Mouse (Mus musculus) ES-Bruce4 (cell line): ENCODE data around the gene Lrrc52. TPM values are rescaled to one million over a fixed set of nuclear protein-coding genes. Genes with fewer than 3 reads are reported as not detected.

Source experiments
- H3K27ac ChIP-seq: 2 replicates; pipeline ENCODE4 v1.5.1; 2012; ENCODE audit warnings: low read length, inconsistent platforms; ENCODE audit not compliant: insufficient read depth
- H3K27me3 ChIP-seq: 2 replicates; pipeline ENCODE4 v1.6.1; 2012; ENCODE audit warnings: mild to moderate bottlenecking, low read length, inconsistent platforms; ENCODE audit not compliant: control insufficient read depth, poor library complexity, insufficient read depth, severe bottlenecking
- H3K36me3 ChIP-seq: 2 replicates; pipeline ENCODE4 v1.6.1; 2012; ENCODE audit warnings: inconsistent platforms, mild to moderate bottlenecking, low read length, moderate library complexity; ENCODE audit not compliant: control insufficient read depth, poor library complexity, insufficient read depth, severe bottlenecking
- H3K4me1 ChIP-seq: one replicate; pipeline ENCODE4 v1.8.1; 2011; ENCODE audit warnings: low read length; ENCODE audit not compliant: control insufficient read depth, insufficient read depth
- H3K4me3 ChIP-seq: 2 replicates; pipeline ENCODE4 v1.5.1; 2011; ENCODE audit warnings: low read depth, mild to moderate bottlenecking, low read length
- H3K9ac ChIP-seq: 2 replicates; pipeline ENCODE4 v1.6.1; 2012; ENCODE audit warnings: low read depth, mild to moderate bottlenecking, inconsistent platforms; ENCODE audit not compliant: poor library complexity, severe bottlenecking
- H3K9me3 ChIP-seq: replicated peaks from 2 replicates; pipeline ENCODE4 v1.6.1; 2012; ENCODE audit warnings: mild to moderate bottlenecking, low read length, inconsistent platforms; ENCODE audit not compliant: control insufficient read depth, poor library complexity, insufficient read depth, severe bottlenecking
- CTCF ChIP-seq: IDR thresholded peaks from one replicate; pipeline ENCODE4 v1.8.1; 2011; ENCODE audit warnings: low read depth, low read length
- EP300 ChIP-seq: IDR thresholded peaks from 2 replicates; pipeline ENCODE4 v1.6.1; 2011; ENCODE audit warnings: low read depth, low read length; ENCODE audit not compliant: insufficient read depth
- POLR2A ChIP-seq: IDR thresholded peaks from one replicate; pipeline ENCODE4 v1.8.1; 2011; ENCODE audit warnings: low read length; ENCODE audit not compliant: insufficient read depth
- polyA plus RNA-seq: library from polyadenylated mRNA; stranded (reverse); fragments of >200 nt; gene quantifications from 2 replicates; pipeline ENCODE4 v1.2.4, GENCODE M21; 2011; ENCODE audit warnings: low read depth; ENCODE audit not compliant: missing spikeins, insufficient read depth, insufficient read length

Lrrc52 gene
- polyA plus RNA-seq, 1 experiment = not detected

DNA sequence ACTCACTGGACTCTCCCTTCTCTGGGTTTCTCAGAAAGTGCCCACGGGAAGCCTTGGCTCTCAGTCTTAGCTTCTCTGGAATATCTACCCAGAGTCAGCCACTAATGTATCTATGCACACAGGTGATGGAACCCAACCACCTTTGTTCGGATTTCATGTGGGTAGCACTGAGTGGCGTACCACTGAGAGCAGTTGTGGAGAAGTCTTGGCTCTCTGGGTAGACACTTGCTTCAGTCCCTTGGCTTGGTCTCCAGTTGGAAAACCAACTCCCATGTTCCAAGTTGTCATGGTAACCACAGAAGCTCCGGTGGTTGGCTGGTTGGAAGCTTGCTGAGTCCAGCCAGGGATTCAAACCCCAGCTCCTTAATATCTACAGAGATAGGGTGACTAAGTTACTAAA is 57.0 kb downstream of the Lrrc52 start:
- TF ChIP-seq EP300 (no peak), POLR2A (no peak)
- no peak overlapping the region for H3K9ac ChIP-seq
- H3K27ac ChIP-seq = no peak overlapping the region
- H3K36me3 ChIP-seq = no peaks in the 10 kb centered on the region
- no peaks in the 10 kb centered on the region for H3K9me3 ChIP-seq
- peaks cover 1% of the 10 kb centered on the region; the same call in 1 of the 2 replicates for H3K27me3 ChIP-seq
- H3K4me3 ChIP-seq = no peak overlapping the region
- H3K4me1 ChIP-seq = no peaks in the 10 kb centered on the region

DNA sequence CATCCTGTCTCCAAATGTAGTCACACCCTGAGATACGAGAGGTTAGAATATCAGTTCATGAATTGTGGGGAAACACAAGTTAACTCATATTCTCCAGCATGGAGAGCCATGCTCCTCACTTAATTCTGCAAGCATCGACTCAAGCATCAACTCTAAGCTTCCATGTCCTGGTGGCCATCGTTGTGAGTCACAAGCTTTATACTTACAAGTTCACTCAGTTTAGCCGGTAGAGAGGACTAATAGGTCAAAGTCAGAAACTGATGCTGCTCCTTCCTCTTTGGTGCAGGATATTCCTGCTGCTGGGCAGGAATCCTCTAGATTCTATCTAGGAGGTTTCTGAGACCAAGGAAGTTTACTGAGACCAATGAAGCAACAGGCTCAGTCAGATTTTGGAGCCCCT is 61.3 kb downstream of the Lrrc52 start:
- no peak overlapping the region for H3K9ac ChIP-seq
- no peak overlapping the region for H3K4me3 ChIP-seq
- H3K4me1 ChIP-seq = no peaks in the 10 kb centered on the region
- no peak overlapping the region for H3K27ac ChIP-seq
- peaks cover 1% of the 10 kb centered on the region; the same call in 1 of the 2 replicates for H3K27me3 ChIP-seq
- no peaks in the 10 kb centered on the region for H3K36me3 ChIP-seq
- no peaks in the 10 kb centered on the region for H3K9me3 ChIP-seq
- TF ChIP-seq POLR2A (no peak), EP300 (no peak), CTCF (no peak)

Other genes with a start within 250 kb of the Lrrc52 start
- gene Uck2, start 181.5 kb downstream of the Lrrc52 start, polyA plus RNA-seq = 255 and 287 TPM in 2 replicates
- 43.7 and 46.1 TPM in 2 replicates for gene Tmco1, start 158.4 kb downstream of the Lrrc52 start, polyA plus RNA-seq
- 73.4 and 74.4 TPM in 2 replicates for gene Aldh9a1, start 116.8 kb downstream of the Lrrc52 start, polyA plus RNA-seq
- 23.4 and 26.6 TPM in 2 replicates for gene Mgst3, start 72.9 kb downstream of the Lrrc52 start, polyA plus RNA-seq
- not detected in 2 replicates for gene Rxrg, start 131.6 kb upstream of the Lrrc52 start, polyA plus RNA-seq
- 0.18 and 0.21 TPM in 2 replicates for gene Lmx1a, start 222.5 kb upstream of the Lrrc52 start, polyA plus RNA-seq